In genomic region chr19:30158189-30158588, GRCm38 (mm10) we compare ENCODE assay signal across 14 mouse cellular contexts. TPM values are rescaled to one million over a fixed set of nuclear protein-coding genes. Genes with fewer than 3 reads are reported as not detected.
"Had no signal": no experiment of that assay in that cellular context is flagged by ENCODE, and none has a peak within 500 bp of the region (broad histone marks: within the 10 kb centered on the region; RNA-seq: fewer than 3 reads in every experiment).

No protein-coding gene starts in this region.

- H3K9me3 ChIP-seq: kidney, embryonic 15.5 days; limb, embryonic 13.5 days; midbrain, embryonic 15.5 days; neural tube, embryonic 12.5 days had no signal

- ATAC-seq: intestine, embryonic 16.5 days; midbrain, embryonic 15.5 days had no signal

- H3K9ac ChIP-seq: kidney, embryonic 15.5 days; limb, embryonic 13.5 days; midbrain, embryonic 15.5 days; neural tube, embryonic 12.5 days had no signal

- H3K4me3 ChIP-seq: kidney, embryonic 15.5 days; limb, embryonic 13.5 days; midbrain, embryonic 15.5 days; neural tube, embryonic 12.5 days had no signal

- H3K36me3 ChIP-seq: kidney, embryonic 15.5 days; limb, embryonic 13.5 days; midbrain, embryonic 15.5 days; neural tube, embryonic 12.5 days had no signal

- H3K4me2 ChIP-seq: kidney, embryonic 15.5 days; limb, embryonic 13.5 days; midbrain, embryonic 11.5 days; midbrain, embryonic 15.5 days; neural tube, embryonic 12.5 days had no signal

- H3K4me1 ChIP-seq: kidney, embryonic 15.5 days; limb, embryonic 13.5 days had no signal

- H3K27me3 ChIP-seq: kidney, embryonic 15.5 days; limb, embryonic 13.5 days; midbrain, embryonic 15.5 days; neural tube, embryonic 12.5 days had no signal

- DNase-seq: kidney, adult 2 months; kidney, postnatal 14 days; layer of hippocampus, postnatal 36 days; lung, adult 18-20 months; lung, postnatal 36 days had no signal

- H3K27ac ChIP-seq: kidney, embryonic 15.5 days; limb, embryonic 13.5 days; neural tube, embryonic 12.5 days; stomach, postnatal 0 days had no signal

RNA-seq across cellular contexts. Expression of gene Gldc, which starts 17.0 kb away (rescaled TPM):
- total RNA-seq: megakaryocyte progenitor cell, adult 5-6 weeks; monocyte, adult 5-6 weeks had no signal
